Mouse (Mus musculus) spleen, adult 2 months (tissue): Measurements from ENCODE around the gene Cxcl16.

ENCODE experiments used
- CTCF ChIP-seq: fragments of 200-500 bp; IDR thresholded peaks from 2 replicates; pipeline ENCODE4 v1.5.1; 2011; ENCODE audit warnings: mild to moderate bottlenecking, inconsistent platforms; ENCODE audit not compliant: insufficient read depth, insufficient read length, insufficient replicate concordance; ENCODE audit errors: extremely low read depth
- POLR2A ChIP-seq: fragments of 200-500 bp; IDR thresholded peaks from 2 replicates; pipeline ENCODE4 v1.6.1; 2011; ENCODE audit warnings: low read depth, low read length, inconsistent platforms

GRCm38 (mm10) chr11:70412591-70412990 is 47.2 kb downstream of the Cxcl16 start:
- TF ChIP-seq CTCF (no peak), POLR2A (no peak)
